Mouse (Mus musculus): ENCODE data around the gene 2310057M21Rik. TPM values are rescaled to one million over a fixed set of nuclear protein-coding genes. Genes with fewer than 3 reads are reported as not detected.

2310057M21Rik gene
- polyA plus RNA-seq, 1 experiment from 2014 or later: 7.2 TPM

DNA sequence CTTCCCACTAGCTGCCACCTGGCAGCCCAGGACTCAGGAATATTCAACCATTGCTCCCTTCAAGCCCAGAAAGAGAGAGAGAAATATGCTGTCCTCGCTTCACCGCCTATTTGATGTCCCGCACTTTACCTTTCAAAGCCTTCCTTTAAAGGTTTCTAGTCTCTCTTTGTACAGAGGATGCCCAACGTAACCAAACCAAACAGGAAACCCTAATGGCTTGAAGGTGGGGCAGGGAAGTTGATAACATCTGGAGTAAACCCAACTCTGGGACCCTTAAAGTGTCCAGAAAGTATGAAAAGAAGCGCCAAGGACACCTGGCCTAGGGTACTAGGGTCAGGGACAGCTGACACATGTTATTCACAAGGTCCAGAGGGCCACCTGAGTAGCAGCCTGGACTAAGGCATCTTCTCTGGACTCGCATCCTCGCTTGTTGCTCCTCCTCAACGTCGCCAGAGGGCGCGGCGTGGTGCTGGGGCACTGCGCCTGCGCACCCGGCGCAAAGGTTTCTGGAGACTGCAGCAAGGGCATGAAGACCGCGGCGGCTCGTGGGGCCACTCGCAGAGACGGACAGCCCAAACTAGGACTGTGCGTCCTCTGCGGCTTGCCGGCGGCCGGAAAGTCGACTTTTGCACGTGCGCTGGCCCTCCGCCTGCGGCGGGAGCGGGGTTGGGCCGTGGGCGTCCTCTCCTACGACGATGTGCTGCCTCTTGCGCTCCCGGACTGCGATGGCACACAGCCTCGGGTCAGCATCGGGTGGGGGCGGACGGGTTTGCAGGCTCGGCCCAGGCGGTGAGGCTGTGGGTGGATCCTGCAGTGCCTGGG is 8.3 kb upstream of the 2310057M21Rik start, which contains the start of gene Pstk:
Pstk (plus strand) TSS at position 494 of the 822 bp plus-strand sequence.
- H3K27ac ChIP-seq (replicated peaks): peak within 1 kb of the TSS; percentile 93
- H3K27me3 ChIP-seq: peaks cover 7% of the 10 kb centered on the region
- H3K4me1 ChIP-seq (replicated peaks): peaks cover 24% of the 10 kb centered on the region
- 1% methylated on average over 47 of the region's 47 CpGs for WGBS (ENCODE audit: insufficient replicate concordance)
- no peaks in the 10 kb centered on the region for H3K9me3 ChIP-seq (replicated peaks)
- H3K4me2 ChIP-seq: peak within 1 kb of the TSS; percentile 97
- H3K9ac ChIP-seq: peak within 1 kb of the TSS; percentile 78
- H3K4me3 ChIP-seq (replicated peaks): peak within 1 kb of the TSS; percentile 84
- no peaks in the 10 kb centered on the region for H3K36me3 ChIP-seq (replicated peaks)
- ATAC-seq (ENCODE audit: insufficient read depth): peak; percentile 95

DNA sequence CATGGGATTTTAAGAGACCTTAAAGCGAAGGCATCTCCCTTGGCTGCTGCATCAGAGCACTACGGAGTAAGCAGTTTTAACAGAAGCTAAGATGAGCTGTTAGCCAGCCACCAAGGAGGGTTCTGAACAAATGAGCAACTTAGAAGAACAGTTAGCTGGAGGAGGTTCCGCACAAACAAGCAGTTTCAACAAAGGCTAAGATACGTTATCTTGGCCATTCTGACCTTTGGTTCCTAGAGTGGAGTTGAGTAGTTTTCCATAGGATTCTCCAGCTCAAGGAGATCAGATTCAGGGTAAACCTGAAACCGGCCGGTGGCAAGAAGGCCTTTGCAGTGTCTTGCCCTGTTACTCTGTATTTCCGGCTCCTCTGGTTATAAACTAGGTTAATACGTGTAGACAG is 1.6 kb upstream of the 2310057M21Rik start:
- 92% methylated on average over 8 of the region's 8 CpGs for WGBS (ENCODE audit: insufficient replicate concordance)
- Histone ChIP-seq H3K4me3 (replicated peaks) (no peak overlapping the region), H3K9ac (no peak overlapping the region), H3K27me3 (peaks cover 10% of the 10 kb centered on the region), H3K4me2 (no peak overlapping the region), H3K9me3 (replicated peaks) (no peaks in the 10 kb centered on the region), H3K36me3 (replicated peaks) (0 out of 2 replicates have a peak, but pooled peaks cover 9% of the 10 kb centered on the region), H3K4me1 (replicated peaks) (peaks cover 22% of the 10 kb centered on the region), H3K27ac (replicated peaks) (no peak overlapping the region)
- no peak for ATAC-seq (ENCODE audit: insufficient read depth)

- H3K4me1 ChIP-seq (replicated peaks): peaks cover 22% of the 10 kb centered on the region
- ATAC-seq (ENCODE audit: insufficient read depth): peak; percentile 67
- H3K27ac ChIP-seq (replicated peaks): peak overlapping the region; percentile 91
- peak overlapping the region; percentile 92 for H3K9ac ChIP-seq
- H3K36me3 ChIP-seq (replicated peaks): peaks cover 27% of the 10 kb centered on the region
- H3K4me2 ChIP-seq: peak overlapping the region; percentile 95
- peaks cover 7% of the 10 kb centered on the region for H3K27me3 ChIP-seq
- WGBS (ENCODE audit: insufficient replicate concordance): under 1% methylated on average over 35 of the region's 35 CpGs
- no peaks in the 10 kb centered on the region for H3K9me3 ChIP-seq (replicated peaks)
- peak overlapping the region; percentile 98 for H3K4me3 ChIP-seq (replicated peaks)
Measured at GRCm38 (mm10) chr7:131362269-131362614, 317 bp downstream of the 2310057M21Rik start.

GRCm38 (mm10) chr7:131356105-131356504 is 6.5 kb downstream of the 2310057M21Rik start:
- ATAC-seq (ENCODE audit: insufficient read depth): no peak
- H3K4me3 ChIP-seq (replicated peaks): no peak overlapping the region
- H3K4me2 ChIP-seq: no peak overlapping the region
- no peaks in the 10 kb centered on the region for H3K9me3 ChIP-seq (replicated peaks)
- no peak overlapping the region for H3K27ac ChIP-seq (replicated peaks)
- peaks cover 65% of the 10 kb centered on the region for H3K36me3 ChIP-seq (replicated peaks)
- WGBS (ENCODE audit: insufficient replicate concordance): 80% methylated on average over 13 of the region's 13 CpGs
- peaks cover 3% of the 10 kb centered on the region for H3K4me1 ChIP-seq (replicated peaks)
- H3K9ac ChIP-seq: no peak overlapping the region
- H3K27me3 ChIP-seq: no peaks in the 10 kb centered on the region

- H3K36me3 ChIP-seq (replicated peaks): peaks cover 57% of the 10 kb centered on the region
- no peak overlapping the region for H3K27ac ChIP-seq (replicated peaks)
- H3K4me2 ChIP-seq: no peak overlapping the region
- 84% methylated on average over 7 of the region's 7 CpGs for WGBS (ENCODE audit: insufficient replicate concordance)
- H3K4me3 ChIP-seq (replicated peaks): no peak overlapping the region
- H3K27me3 ChIP-seq: no peaks in the 10 kb centered on the region
- no peaks in the 10 kb centered on the region for H3K4me1 ChIP-seq (replicated peaks)
- no peak for ATAC-seq (ENCODE audit: insufficient read depth)
- no peak overlapping the region for H3K9ac ChIP-seq
- H3K9me3 ChIP-seq (replicated peaks): no peaks in the 10 kb centered on the region
Measured at GRCm38 (mm10) chr7:131345856-131346541, 16.6 kb downstream of the 2310057M21Rik start.

- Histone ChIP-seq H3K4me2 (no peak overlapping the region), H3K36me3 (replicated peaks) (peaks cover 28% of the 10 kb centered on the region), H3K4me3 (replicated peaks) (no peak overlapping the region), H3K4me1 (replicated peaks) (no peaks in the 10 kb centered on the region), H3K27ac (replicated peaks) (no peak overlapping the region), H3K9ac (no peak overlapping the region), H3K27me3 (no peaks in the 10 kb centered on the region), H3K9me3 (replicated peaks) (no peaks in the 10 kb centered on the region)
- WGBS (ENCODE audit: insufficient replicate concordance): 65% methylated on average over 8 of the region's 8 CpGs
- no peak for ATAC-seq (ENCODE audit: insufficient read depth)
Measured at GRCm38 (mm10) chr7:131337502-131338068, 25.0 kb downstream of the 2310057M21Rik start.

DNA sequence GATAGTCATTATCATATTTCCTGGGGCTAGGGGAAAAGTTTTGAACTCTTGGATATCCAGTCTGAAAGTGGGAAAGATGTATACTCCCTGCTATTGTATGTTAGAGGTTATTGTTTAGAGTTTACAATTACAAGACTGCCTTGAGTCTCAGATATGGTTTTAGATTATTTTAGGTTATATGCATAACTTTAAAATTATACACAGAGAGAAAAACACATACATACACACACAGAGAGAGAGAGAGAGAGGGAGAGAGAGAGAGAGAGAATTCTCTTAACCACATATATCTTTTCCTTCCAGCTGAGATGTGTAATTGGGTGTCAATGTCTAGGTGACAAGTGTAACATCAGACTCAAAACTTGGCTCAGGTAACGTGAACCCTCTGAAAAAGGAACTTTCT is 29.0 kb downstream of the 2310057M21Rik start, which contains the start of gene Fam24a:
Fam24a (plus strand) TSS at position 301 of the 400 bp plus-strand sequence.
- Histone ChIP-seq H3K4me3 (replicated peaks) (no peak within 1 kb of the TSS), H3K4me1 (replicated peaks) (no peaks in the 10 kb centered on the region), H3K27ac (replicated peaks) (no peak within 1 kb of the TSS), H3K27me3 (no peaks in the 10 kb centered on the region), H3K36me3 (replicated peaks) (0 out of 2 replicates have a peak, but pooled peaks cover 4% of the 10 kb centered on the region), H3K4me2 (no peak within 1 kb of the TSS), H3K9me3 (replicated peaks) (no peaks in the 10 kb centered on the region), H3K9ac (no peak within 1 kb of the TSS)
- no peak for ATAC-seq (ENCODE audit: insufficient read depth)
- 40% methylated on average over 1 of the region's 1 CpGs for WGBS (ENCODE audit: insufficient replicate concordance)

DNA sequence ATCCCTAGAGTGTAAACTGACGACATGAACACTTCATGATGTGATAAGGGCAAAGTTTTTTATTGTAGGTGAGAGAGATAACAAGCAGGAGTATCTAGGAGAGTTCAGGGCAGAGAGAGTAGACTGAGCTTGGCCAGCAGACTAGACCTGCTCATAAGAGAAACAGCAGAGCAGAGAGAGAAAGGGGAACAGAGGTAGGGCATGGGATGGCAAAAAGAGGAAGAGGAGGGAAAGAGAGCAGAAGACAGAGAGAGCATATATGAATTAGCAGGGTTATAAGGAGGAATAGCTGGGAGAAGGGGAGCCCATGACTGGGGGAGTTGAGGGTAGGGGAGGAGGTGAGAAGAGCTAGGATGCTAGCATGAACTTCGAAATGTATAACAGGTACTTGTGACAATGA is 30.9 kb downstream of the 2310057M21Rik start:
- Histone ChIP-seq H3K27me3 (no peaks in the 10 kb centered on the region), H3K27ac (replicated peaks) (no peak overlapping the region), H3K4me2 (no peak overlapping the region), H3K36me3 (replicated peaks) (no peaks in the 10 kb centered on the region), H3K4me1 (replicated peaks) (no peaks in the 10 kb centered on the region), H3K9ac (no peak overlapping the region), H3K9me3 (replicated peaks) (no peaks in the 10 kb centered on the region), H3K4me3 (replicated peaks) (no peak overlapping the region)
- no peak for ATAC-seq (ENCODE audit: insufficient read depth)
- 42% methylated on average over 2 of the region's 2 CpGs for WGBS (ENCODE audit: insufficient replicate concordance)

DNA sequence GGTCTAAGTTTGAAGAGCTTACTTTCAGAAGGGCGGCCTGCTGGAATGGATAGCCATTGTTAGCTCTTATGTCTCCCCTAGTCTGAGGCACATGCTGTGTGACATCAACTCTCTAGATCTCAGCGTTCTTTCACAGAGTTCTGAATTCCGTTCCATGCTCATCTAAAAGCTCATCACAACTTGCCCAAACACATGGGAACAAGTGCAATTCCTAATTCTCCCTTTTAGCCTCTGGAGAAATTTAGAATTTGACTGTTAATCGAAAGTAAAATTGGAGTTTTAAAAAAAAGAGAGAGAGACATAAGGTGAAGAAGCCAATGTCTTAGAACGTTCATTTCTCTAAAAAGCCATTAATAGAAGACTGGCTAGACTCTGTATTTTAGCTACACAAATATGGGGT is 33.1 kb downstream of the 2310057M21Rik start, which contains the start of gene Fam24b:
Fam24b (minus strand) TSS at position 101 of the 400 bp plus-strand sequence.
- no peak within 1 kb of the TSS for H3K4me2 ChIP-seq
- no peaks in the 10 kb centered on the region for H3K9me3 ChIP-seq (replicated peaks)
- no peaks in the 10 kb centered on the region for H3K4me1 ChIP-seq (replicated peaks)
- H3K27me3 ChIP-seq: no peaks in the 10 kb centered on the region
- H3K36me3 ChIP-seq (replicated peaks): no peaks in the 10 kb centered on the region
- H3K4me3 ChIP-seq (replicated peaks): no peak within 1 kb of the TSS
- H3K9ac ChIP-seq: no peak within 1 kb of the TSS
- H3K27ac ChIP-seq (replicated peaks): no peak within 1 kb of the TSS
- ATAC-seq (ENCODE audit: insufficient read depth): no peak
- 65% methylated on average over 5 of the region's 5 CpGs for WGBS (ENCODE audit: insufficient replicate concordance)

DNA sequence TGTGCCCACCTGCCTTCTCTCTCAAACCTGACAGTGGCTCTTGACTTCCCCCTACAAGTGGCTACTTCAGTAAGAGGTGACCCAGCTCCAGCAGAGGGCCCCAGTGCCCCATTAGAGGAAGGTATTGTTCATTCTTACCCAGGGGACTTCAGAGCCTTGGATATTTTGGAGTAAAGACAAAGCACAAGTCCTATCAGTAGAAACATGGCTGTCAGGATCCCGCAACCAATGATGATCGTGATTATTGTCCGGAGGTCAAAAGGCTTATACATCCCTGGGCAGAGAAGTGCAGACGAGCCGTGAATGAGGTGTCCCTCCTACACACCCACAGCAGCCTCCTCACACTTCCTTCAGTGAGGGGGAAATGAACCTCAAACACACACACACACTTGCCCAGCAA is 35.5 kb downstream of the 2310057M21Rik start:
- H3K4me3 ChIP-seq (replicated peaks): no peak overlapping the region
- no peak overlapping the region for H3K4me2 ChIP-seq
- WGBS (ENCODE audit: insufficient replicate concordance): 66% methylated on average over 5 of the region's 5 CpGs
- no peak overlapping the region for H3K27ac ChIP-seq (replicated peaks)
- no peak overlapping the region for H3K9ac ChIP-seq
- H3K36me3 ChIP-seq (replicated peaks): no peaks in the 10 kb centered on the region
- H3K27me3 ChIP-seq: no peaks in the 10 kb centered on the region
- H3K9me3 ChIP-seq (replicated peaks): no peaks in the 10 kb centered on the region
- ATAC-seq (ENCODE audit: insufficient read depth): no peak
- H3K4me1 ChIP-seq (replicated peaks): no peaks in the 10 kb centered on the region

DNA sequence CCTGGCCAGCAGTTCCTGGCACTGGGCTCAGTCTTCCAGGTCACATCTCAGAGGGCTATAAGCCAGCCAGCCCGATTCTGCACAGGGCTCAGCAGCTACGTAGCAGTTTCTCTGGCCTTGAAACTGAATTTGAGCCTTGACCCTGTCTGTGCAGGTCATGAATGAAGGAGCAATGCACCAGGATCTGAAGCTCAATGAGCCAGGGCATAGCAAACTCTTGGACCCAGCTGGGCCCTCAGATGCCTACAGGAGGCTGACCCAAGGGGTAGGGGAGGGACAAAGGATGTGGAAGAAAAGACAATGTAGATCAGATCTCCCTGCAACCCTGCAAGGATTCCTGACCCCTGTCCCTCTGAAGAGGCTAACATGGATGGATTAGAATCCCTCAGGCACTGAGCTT is 40.4 kb downstream of the 2310057M21Rik start, which contains the start of gene Cuzd1:
Cuzd1 (minus strand) TSS at position 101 of the 400 bp plus-strand sequence.
- Histone ChIP-seq H3K27ac (replicated peaks) (no peak within 1 kb of the TSS), H3K4me1 (replicated peaks) (no peaks in the 10 kb centered on the region), H3K4me2 (no peak within 1 kb of the TSS), H3K9ac (no peak within 1 kb of the TSS), H3K4me3 (replicated peaks) (no peak within 1 kb of the TSS), H3K36me3 (replicated peaks) (no peaks in the 10 kb centered on the region), H3K27me3 (no peaks in the 10 kb centered on the region), H3K9me3 (replicated peaks) (no peaks in the 10 kb centered on the region)
- WGBS (ENCODE audit: insufficient replicate concordance): 69% methylated on average over 2 of the region's 2 CpGs
- no peak for ATAC-seq (ENCODE audit: insufficient read depth)
